Mouse (Mus musculus) CH12.LX (cell line): ENCODE results near the gene Rnf214. TPM values are rescaled to one million over a fixed set of nuclear protein-coding genes. Genes with fewer than 3 reads are reported as not detected.

Experiments used
- DNase-seq: peaks from one replicate; pipeline ENCODE4 v3.0.0-alpha.2; 2013; ENCODE audit errors: extremely low read depth
- H3K27ac ChIP-seq: 2 replicates; pipeline ENCODE4 v1.5.1; 2012; ENCODE audit warnings: low read depth, mild to moderate bottlenecking, control low read depth, moderate library complexity; ENCODE audit not compliant: insufficient read depth
- H3K27me3 ChIP-seq: replicated peaks from 2 replicates; pipeline ENCODE3; 2012; ENCODE audit warnings: inconsistent platforms
- H3K36me3 ChIP-seq, 2 experiments: replicated peaks in 1 of 2; 2 replicates each; pipeline versions ENCODE3 to v1.6.1; 2012; ENCODE audit warnings: inconsistent platforms in 1 of 2, low read length in 1 of 2, mild to moderate bottlenecking in 1 of 2, mixed read lengths in 1 of 2, moderate library complexity in 1 of 2; ENCODE audit not compliant: control insufficient read depth in 1 of 2, insufficient read depth in 1 of 2
- H3K4me1 ChIP-seq, 2 experiments: 2 replicates each; pipeline ENCODE4 v1.6.1; 2012; ENCODE audit warnings: inconsistent platforms in 1 of 2, moderate library complexity in 1 of 2; ENCODE audit not compliant: insufficient read depth in 2 of 2, control insufficient read depth in 1 of 2
- H3K4me2 ChIP-seq: 2 replicates; pipeline ENCODE4 v1.6.1; 2012; ENCODE audit warnings: low read depth, mild to moderate bottlenecking, control low read depth; ENCODE audit not compliant: poor library complexity, insufficient read depth, severe bottlenecking
- H3K4me3 ChIP-seq, 3 experiments: fragments of 150-350 bp in 1 of 3; sonication (generic) in 1 of 3; replicated peaks in 1 of 3; 2 replicates each; pipeline versions ENCODE3 to v1.5.1; 2011 to 2012; ENCODE audit warnings: low read depth in 2 of 3, low read length in 2 of 3, mild to moderate bottlenecking in 2 of 3, moderate library complexity in 2 of 3, control low read depth in 1 of 3, improper control_type of control experiment in 1 of 3, inconsistent platforms in 1 of 3, mixed read lengths in 1 of 3; ENCODE audit not compliant: poor library complexity in 1 of 3
- H3K79me2 ChIP-seq: replicated peaks from 2 replicates; pipeline ENCODE4 v1.6.1; 2012; ENCODE audit warnings: mild to moderate bottlenecking, moderate library complexity; ENCODE audit not compliant: control insufficient read depth, poor library complexity, insufficient read depth, severe bottlenecking; ENCODE audit errors: extremely low read depth
- H3K9ac ChIP-seq: 2 replicates; pipeline ENCODE4 v1.6.1; 2012; ENCODE audit warnings: low read depth, mild to moderate bottlenecking, control low read depth, moderate library complexity; ENCODE audit not compliant: insufficient read depth
- H3K9me3 ChIP-seq: replicated peaks from 2 replicates; pipeline ENCODE3; 2012; ENCODE audit warnings: low read length, inconsistent platforms, mixed read lengths
- CHD1 ChIP-seq: IDR thresholded peaks from 2 replicates; pipeline ENCODE4 v1.6.1; 2012; ENCODE audit warnings: low read depth, low read length, improper control_type of control experiment, inconsistent platforms
- CHD2 ChIP-seq: IDR thresholded peaks from 2 replicates; pipeline ENCODE4 v1.6.1; 2011; ENCODE audit warnings: low read length, improper control_type of control experiment
- E2F4 ChIP-seq: IDR thresholded peaks from 2 replicates; pipeline ENCODE4 v1.6.1; 2011; ENCODE audit warnings: low read depth, low read length, improper control_type of control experiment; ENCODE audit not compliant: insufficient replicate concordance
- EP300 ChIP-seq: IDR thresholded peaks from 2 replicates; pipeline ENCODE4 v1.6.1; 2011; ENCODE audit warnings: low read length, improper control_type of control experiment
- ETS1 ChIP-seq: conservative IDR thresholded peaks from 2 replicates; pipeline ENCODE4 v1.6.1; 2012; ENCODE audit warnings: low read depth, mild to moderate bottlenecking, inconsistent platforms, low read length, improper control_type of control experiment, moderate library complexity
- GABPA ChIP-seq: IDR thresholded peaks from 2 replicates; pipeline ENCODE4 v1.6.1; 2012; ENCODE audit warnings: low read depth, low read length, improper control_type of control experiment, inconsistent platforms; ENCODE audit not compliant: insufficient replicate concordance
- HCFC1 ChIP-seq: IDR thresholded peaks from 2 replicates; pipeline ENCODE4 v1.6.1; 2012; ENCODE audit warnings: low read depth, mild to moderate bottlenecking, inconsistent platforms, low read length, improper control_type of control experiment
- IRF4 ChIP-seq: IDR thresholded peaks from 2 replicates; pipeline ENCODE4 v1.6.1; 2014; ENCODE audit warnings: low read depth, mild to moderate bottlenecking, inconsistent platforms, low read length, improper control_type of control experiment
- JUN ChIP-seq: IDR thresholded peaks from 2 replicates; pipeline ENCODE4 v1.6.1; 2011; ENCODE audit warnings: low read depth, mild to moderate bottlenecking, low read length, improper control_type of control experiment, moderate library complexity; ENCODE audit not compliant: insufficient read depth
- JUND ChIP-seq: conservative IDR thresholded peaks from 2 replicates; pipeline ENCODE4 v1.6.1; 2011; ENCODE audit warnings: low read depth, low read length, improper control_type of control experiment
- KAT2A ChIP-seq: IDR thresholded peaks from 2 replicates; pipeline ENCODE4 v1.6.1; 2012; ENCODE audit warnings: low read length, improper control_type of control experiment, inconsistent platforms; ENCODE audit not compliant: insufficient replicate concordance
- MAZ ChIP-seq: IDR thresholded peaks from 2 replicates; pipeline ENCODE4 v1.6.1; 2012; ENCODE audit warnings: low read depth, mild to moderate bottlenecking, inconsistent platforms, low read length, improper control_type of control experiment, moderate library complexity
- MEF2A ChIP-seq: IDR thresholded peaks from 2 replicates; pipeline ENCODE4 v1.6.1; 2014; ENCODE audit warnings: low read depth, mild to moderate bottlenecking, inconsistent platforms, low read length, improper control_type of control experiment, borderline replicate concordance
- MXI1 ChIP-seq: IDR thresholded peaks from 2 replicates; pipeline ENCODE4 v1.6.1; 2011; ENCODE audit warnings: mild to moderate bottlenecking, low read depth, low read length, improper control_type of control experiment
- NELFE ChIP-seq: IDR thresholded peaks from 2 replicates; pipeline ENCODE4 v1.6.1; 2011; ENCODE audit warnings: low read depth, low read length, improper control_type of control experiment
- NRF1 ChIP-seq: IDR thresholded peaks from 2 replicates; pipeline ENCODE4 v1.6.1; 2014; ENCODE audit warnings: low read depth, mild to moderate bottlenecking, inconsistent platforms, low read length, improper control_type of control experiment, moderate library complexity
- POLR2A ChIP-seq: IDR thresholded peaks from 2 replicates; pipeline ENCODE4 v1.6.1; 2011; ENCODE audit warnings: low read depth, mild to moderate bottlenecking, improper control_type of control experiment, low read length
- POLR2AphosphoS2 ChIP-seq: IDR thresholded peaks from 2 replicates; pipeline ENCODE4 v1.6.1; 2011; ENCODE audit warnings: low read depth, low read length, improper control_type of control experiment
- RAD21 ChIP-seq: IDR thresholded peaks from 2 replicates; pipeline ENCODE4 v1.6.1; 2011; ENCODE audit warnings: low read depth, mild to moderate bottlenecking, low read length, improper control_type of control experiment, moderate library complexity
- RCOR1 ChIP-seq: conservative IDR thresholded peaks from 2 replicates; pipeline ENCODE4 v1.6.1; 2012; ENCODE audit warnings: low read depth, mild to moderate bottlenecking, inconsistent platforms, low read length, improper control_type of control experiment
- TBP ChIP-seq: conservative IDR thresholded peaks from 2 replicates; pipeline ENCODE4 v1.6.1; 2011; ENCODE audit warnings: low read depth, low read length, improper control_type of control experiment
- TCF12 ChIP-seq: IDR thresholded peaks from 2 replicates; pipeline ENCODE4 v1.6.1; 2014; ENCODE audit warnings: low read depth, mild to moderate bottlenecking, inconsistent platforms, low read length, improper control_type of control experiment
- UBTF ChIP-seq: IDR thresholded peaks from 2 replicates; pipeline ENCODE4 v1.6.1; 2012; ENCODE audit warnings: low read depth, mild to moderate bottlenecking, inconsistent platforms, low read length, improper control_type of control experiment, moderate library complexity
- USF2 ChIP-seq: conservative IDR thresholded peaks from 2 replicates; pipeline ENCODE4 v1.6.1; 2011; ENCODE audit warnings: low read depth, low read length, improper control_type of control experiment
- ZKSCAN1 ChIP-seq: IDR thresholded peaks from 2 replicates; pipeline ENCODE4 v1.6.1; 2012; ENCODE audit warnings: low read depth, inconsistent platforms, low read length, improper control_type of control experiment, borderline replicate concordance
- ZMIZ1 ChIP-seq: IDR thresholded peaks from 2 replicates; pipeline ENCODE4 v1.6.1; 2012; ENCODE audit warnings: low read depth, mild to moderate bottlenecking, inconsistent platforms, low read length, improper control_type of control experiment
- ZNF384 ChIP-seq: IDR thresholded peaks from 2 replicates; pipeline ENCODE4 v1.6.1; 2012; ENCODE audit warnings: low read depth, low read length, improper control_type of control experiment, inconsistent platforms
- dilution Hi-C: fragments of 300-500 bp; cut with MboI; formaldehyde crosslinking; loops from 2 replicates; pipeline ENCODE4 v1.14.3; 2020; ENCODE audit warnings: low sequenced_read_pairs; ENCODE audit not compliant: extremely low pct_unique_long_range_greater_than_20kb, extremely low pct_ligation_motif_present
- in situ Hi-C: fragments of 300-500 bp; cut with MboI; formaldehyde crosslinking; loops from 3 replicates; pipeline ENCODE4 v1.14.3; 2019; ENCODE audit warnings: low sequenced_read_pairs, low pct_ligation_motif_present, low pct_unique_long_range_greater_than_20kb, mixed read lengths
- polyA plus RNA-seq: library from polyadenylated mRNA; unstranded; fragments of >175 nt; gene quantifications from 2 replicates; pipeline ENCODE4 v1.2.1, GENCODE M21; 2012; ENCODE audit warnings: low read depth; ENCODE audit not compliant: insufficient read length
- total RNA-seq, 2 experiments: library from RNA; depleted of rRNA; stranded (reverse); fragments of 300-350 nt in 1 of 2; fragments of >200 nt in 1 of 2; gene quantifications; 2 replicates each; pipeline ENCODE4 v1.2.3; 2012 to 2014

The Rnf214 gene
- total and polyA plus RNA-seq, 3 experiments: 4.4 to 16.1 (median 9.4) TPM

DNA sequence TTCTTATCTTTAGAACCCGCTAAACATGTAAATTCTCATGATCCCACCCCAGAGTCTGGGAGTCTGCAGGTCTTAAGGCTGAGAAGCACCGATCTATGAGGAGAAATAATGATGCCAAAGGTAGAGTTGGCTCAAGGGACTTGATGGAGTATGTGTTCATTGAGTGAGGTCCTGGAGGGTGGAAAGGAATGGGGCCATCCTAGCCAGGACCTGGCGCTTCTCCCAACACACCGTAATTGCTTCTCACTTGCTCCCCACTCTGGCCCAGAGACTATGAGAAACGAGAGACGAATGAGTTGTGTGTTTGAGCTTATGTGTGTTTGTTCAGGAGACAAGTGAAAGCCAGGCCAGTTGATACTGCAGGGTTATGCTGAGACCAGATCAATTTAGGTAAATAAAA is 65.3 kb downstream of the Rnf214 start:
- Histone ChIP-seq H3K9me3 (no peaks in the 10 kb centered on the region), H3K4me3 (no peak overlapping the region), H3K27me3 (peaks cover 6% of the 10 kb centered on the region), H3K4me2 (no peak overlapping the region), H3K9ac (no peak overlapping the region), H3K79me2 (no peaks in the 10 kb centered on the region), H3K27ac (no peak overlapping the region), H3K4me1 (peaks cover 0 to 2% of the 10 kb centered on the region in 2 experiments; a peak in 1 of 4 replicates), H3K36me3 (no peaks in the 10 kb centered on the region)
- dilution Hi-C loops (no loop called here), in situ Hi-C loops (no loop called here)
- no peak for TF ChIP-seq TBP
- no peak for TF ChIP-seq MAZ
- TF ChIP-seq GABPA: no peak
- no peak for TF ChIP-seq ZMIZ1
- TF ChIP-seq HCFC1: no peak
- no peak for DNase-seq

- Histone ChIP-seq H3K36me3 (no peaks in the 10 kb centered on the region), H3K9me3 (no peaks in the 10 kb centered on the region), H3K27ac (no peak overlapping the region), H3K4me1 (peaks cover 0 to 2% of the 10 kb centered on the region in 2 experiments; a peak in 1 of 4 replicates), H3K27me3 (peaks cover 6% of the 10 kb centered on the region), H3K9ac (no peak overlapping the region), H3K4me2 (no peak overlapping the region), H3K79me2 (no peaks in the 10 kb centered on the region), H3K4me3 (no peak overlapping the region)
- TF ChIP-seq POLR2AphosphoS2 (no peak), JUND (no peak), JUN (no peak), NELFE (no peak), NRF1 (no peak), POLR2A (no peak), RAD21 (no peak), ZKSCAN1 (no peak), IRF4 (no peak), UBTF (no peak), EP300 (no peak)
- in situ Hi-C loops: no loop called here
- DNase-seq: no peak
- dilution Hi-C loops: no loop called here
Observed at GRCm38 (mm10) chr9:45840331-45840730, 66.4 kb downstream of the Rnf214 start.

DNA sequence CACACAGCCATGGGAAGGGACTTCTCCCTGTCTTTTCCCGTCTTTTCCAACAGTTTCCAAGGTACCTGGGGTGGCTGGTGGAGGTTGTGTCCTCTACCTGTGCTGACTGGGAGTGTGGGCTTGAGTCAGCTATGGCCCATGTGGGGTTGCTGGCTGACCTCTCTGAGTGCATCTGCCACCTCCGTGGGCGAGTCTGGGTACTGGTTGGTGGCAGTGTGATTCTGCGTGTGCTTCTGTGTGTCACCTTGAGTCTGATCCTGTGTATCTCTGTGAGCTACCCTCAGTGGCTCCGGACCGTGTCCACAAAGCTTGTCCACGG is 66.8 kb downstream of the Rnf214 start:
- no peak for DNase-seq
- dilution Hi-C loops: no loop called here
- Histone ChIP-seq H3K9ac (no peak overlapping the region), H3K4me3 (no peak overlapping the region)
- TF ChIP-seq RCOR1 (no peak), TBP (no peak), POLR2A (no peak), KAT2A (no peak), CHD2 (no peak), MXI1 (no peak), USF2 (no peak), CHD1 (no peak), ETS1 (no peak), JUN (no peak), ZNF384 (no peak), TCF12 (no peak), GABPA (no peak), MEF2A (no peak), UBTF (no peak), IRF4 (no peak), E2F4 (no peak)
- TF ChIP-seq, all 38 proteins: peak for 0
- in situ Hi-C loops: no loop called here
- Histone ChIP-seq H3K4me1 (peaks cover 0 to 2% of the 10 kb centered on the region in 2 experiments; a peak in 1 of 4 replicates), H3K79me2 (no peaks in the 10 kb centered on the region), H3K27ac (no peak overlapping the region), H3K9me3 (no peaks in the 10 kb centered on the region), H3K27me3 (peaks cover 6% of the 10 kb centered on the region), H3K4me2 (no peak overlapping the region), H3K36me3 (no peaks in the 10 kb centered on the region)
